Mouse (Mus musculus) adrenal gland, postnatal 25 days (tissue): ENCODE results near the gene Tyw1. TPM values are rescaled to one million over a fixed set of nuclear protein-coding genes. Genes with fewer than 3 reads are reported as not detected.

ENCODE experiments used
- DNase-seq: peaks from one replicate; pipeline ENCODE4 v3.0.0; 2021; ENCODE audit warnings: mixed read lengths
- total RNA-seq: library from RNA; stranded (reverse); gene quantifications from 2 replicates; pipeline ENCODE4 v1.2.3, GENCODE M21; 2021

The Tyw1 gene
- total RNA-seq, 1 experiment from 2014 or later: 34.1 TPM

- DNase-seq: peak; percentile 75
These were observed 60.9 kb downstream of the Tyw1 start for GRCm38 (mm10) chr5:130316321-130316720.

- no peak for DNase-seq
These were observed 64.4 kb downstream of the Tyw1 start for GRCm38 (mm10) chr5:130319783-130320182.

- peak; percentile 29 for DNase-seq
These were observed 65.1 kb downstream of the Tyw1 start for GRCm38 (mm10) chr5:130320485-130320884.

- DNase-seq: peak; percentile 20
These were observed 70.1 kb downstream of the Tyw1 start for GRCm38 (mm10) chr5:130325486-130325885.

- no peak for DNase-seq
These were observed 72.3 kb downstream of the Tyw1 start for GRCm38 (mm10) chr5:130327615-130328263.

GRCm38 (mm10) chr5:130328366-130328765, 72.9 kb downstream of the Tyw1 start:
- DNase-seq: no peak

- no peak for DNase-seq
These were observed 74.5 kb downstream of the Tyw1 start for GRCm38 (mm10) chr5:130329889-130330288.

GRCm38 (mm10) chr5:130330801-130331200, 75.4 kb downstream of the Tyw1 start:
- DNase-seq: no peak

GRCm38 (mm10) chr5:130331206-130331605, 75.8 kb downstream of the Tyw1 start:
- no peak for DNase-seq

- DNase-seq: no peak
These were observed 78.1 kb downstream of the Tyw1 start for GRCm38 (mm10) chr5:130333566-130333965.

GRCm38 (mm10) chr5:130333971-130334370, 78.6 kb downstream of the Tyw1 start:
- DNase-seq: no peak

- DNase-seq: no peak
These were observed 80.0 kb downstream of the Tyw1 start for GRCm38 (mm10) chr5:130335462-130335861.

GRCm38 (mm10) chr5:130340656-130341055, 85.2 kb downstream of the Tyw1 start:
- DNase-seq: peak; percentile 24

- no peak for DNase-seq
These were observed 89.6 kb downstream of the Tyw1 start for GRCm38 (mm10) chr5:130344999-130345398.

- no peak for DNase-seq
These were observed 90.5 kb downstream of the Tyw1 start for GRCm38 (mm10) chr5:130345871-130346270.

- DNase-seq: no peak
These were observed 99.8 kb downstream of the Tyw1 start for GRCm38 (mm10) chr5:130355223-130355622.

- DNase-seq: no peak
These were observed 107.7 kb downstream of the Tyw1 start for GRCm38 (mm10) chr5:130363111-130363510.

- peak; percentile 26 for DNase-seq
These were observed 108.4 kb downstream of the Tyw1 start for GRCm38 (mm10) chr5:130363773-130364172.

- DNase-seq: no peak
These were observed 112.8 kb downstream of the Tyw1 start for GRCm38 (mm10) chr5:130368236-130368635.

- DNase-seq: peak; percentile 72
These were observed 113.8 kb downstream of the Tyw1 start, which contains the start of gene Caln1 for GRCm38 (mm10) chr5:130369237-130369636. TSS of gene Caln1 (plus strand) at chr5:130369455.

- no peak for DNase-seq
These were observed 120.0 kb downstream of the Tyw1 start for GRCm38 (mm10) chr5:130375411-130375810.

- no peak for DNase-seq
These were observed 128.9 kb downstream of the Tyw1 start, which contains the start of gene A330070K13Rik for GRCm38 (mm10) chr5:130384222-130384912. TSS of gene A330070K13Rik (minus strand) at chr5:130384631.

- no peak for DNase-seq
These were observed 131.0 kb downstream of the Tyw1 start for GRCm38 (mm10) chr5:130386418-130386817.
